In the genomic region with DNA sequence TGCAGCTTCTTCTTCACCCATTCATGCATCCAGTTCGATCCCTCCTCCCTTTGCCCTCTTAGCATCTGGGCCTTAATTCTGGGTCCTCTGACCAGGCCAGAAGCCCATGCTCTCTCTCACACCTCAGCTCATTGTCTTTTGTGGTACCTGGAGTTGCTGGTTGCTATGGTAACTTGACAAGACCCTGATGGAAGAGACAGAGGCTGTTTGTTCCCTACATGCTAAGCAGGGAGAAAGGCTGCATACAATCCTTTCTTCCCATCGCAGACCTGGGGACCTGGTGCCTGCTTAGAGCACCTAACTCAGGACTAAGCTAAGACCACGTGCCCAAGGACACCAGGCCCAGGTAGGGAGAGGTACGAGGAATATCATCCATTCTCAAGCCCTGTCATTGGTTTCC, we compare ENCODE assay signal across 20 mouse cellular contexts.
DNase-seq lines count a peak whose midpoint lies in the region; ATAC-seq and TF ChIP-seq lines count a peak whose summit lies in the region.
"Had no signal": no experiment of that assay in that cellular context is flagged by ENCODE, and none has a peak within 500 bp of the region (broad histone marks: within the 10 kb centered on the region; RNA-seq: fewer than 3 reads in every experiment).

No protein-coding gene starts in this region.

- no peaks in the 10 kb centered on the region for H3K4me1 ChIP-seq in hindbrain, embryonic 16.5 days (ENCODE audit: control insufficient read depth, insufficient read depth, low read depth, low read length)
- H3K4me1 ChIP-seq in hindbrain, embryonic 11.5 days (replicated peaks; ENCODE audit: control insufficient read depth, insufficient read depth, low read length) = no peaks in the 10 kb centered on the region
- no peaks in the 10 kb centered on the region for H3K4me1 ChIP-seq in neural tube, embryonic 11.5 days (ENCODE audit: control insufficient read depth, insufficient read depth, low read length)
- H3K4me1 ChIP-seq in midbrain, postnatal 0 days (ENCODE audit: insufficient read depth, low read length) = no peaks in the 10 kb centered on the region
- H3K4me1 ChIP-seq: embryonic facial prominence, embryonic 13.5 days; heart, embryonic 12.5 days; hindbrain, embryonic 10.5 days had no signal

- no peak overlapping the region for H3K4me2 ChIP-seq in hindbrain, embryonic 16.5 days (ENCODE audit: low read length)
- no peak overlapping the region for H3K4me2 ChIP-seq in hindbrain, embryonic 11.5 days (replicated peaks; ENCODE audit: low read depth, low read length)
- H3K4me2 ChIP-seq in neural tube, embryonic 11.5 days (ENCODE audit: low read depth) = no peak overlapping the region
- no peak overlapping the region for H3K4me2 ChIP-seq in midbrain, postnatal 0 days (ENCODE audit: low read depth, low read length, poor library complexity, severe bottlenecking)
- H3K4me2 ChIP-seq: embryonic facial prominence, embryonic 13.5 days; forebrain, embryonic 13.5 days; heart, embryonic 12.5 days had no signal

- H3K36me3 ChIP-seq in hindbrain, embryonic 16.5 days (ENCODE audit: control insufficient read depth, insufficient read depth, low read length) = no peaks in the 10 kb centered on the region; the same call in 1 of the 2 replicates
- H3K36me3 ChIP-seq in hindbrain, embryonic 11.5 days (ENCODE audit: control insufficient read depth, insufficient read depth, low read length) = no peaks in the 10 kb centered on the region
- H3K36me3 ChIP-seq in neural tube, embryonic 11.5 days (ENCODE audit: control insufficient read depth, insufficient read depth, low read length) = no peaks in the 10 kb centered on the region
- 0 out of 2 replicates have a peak, but pooled peaks cover 3% of the 10 kb centered on the region for H3K36me3 ChIP-seq in midbrain, postnatal 0 days (ENCODE audit: insufficient read depth, low read length)
- H3K36me3 ChIP-seq: embryonic facial prominence, embryonic 13.5 days had no signal

- peak; percentile 73 for DNase-seq in heart, adult 11 months
- no peak for DNase-seq in heart, adult 9 months (ENCODE audit: low spot score in 2 of 2)
- no peak for DNase-seq in hindbrain, embryonic 11.5 days (ENCODE audit: low spot score)
- DNase-seq in neural tube, embryonic 11.5 days (ENCODE audit: low spot score) = peak; percentile 4
- DNase-seq in neural tube, embryonic 10.5 days (ENCODE audit: extremely low spot score, low spot score) = no peak
- DNase-seq in midbrain, postnatal 0 days (ENCODE audit: low spot score) = no peak
- DNase-seq in lung, postnatal 14 days = no peak
- DNase-seq: adrenal gland, postnatal 14 days; cerebellum, adult 18-20 months; cerebellum, adult 9-11 months; cerebellum, postnatal 36 days; gastrocnemius, postnatal 14 days had no signal

- H3K4me3 ChIP-seq in hindbrain, embryonic 16.5 days (ENCODE audit: low read length) = no peak overlapping the region
- H3K4me3 ChIP-seq in hindbrain, embryonic 11.5 days (ENCODE audit: low read depth, low read length) = no peak overlapping the region
- H3K4me3 ChIP-seq in neural tube, embryonic 11.5 days (ENCODE audit: low read depth, low read length) = no peak overlapping the region
- H3K4me3 ChIP-seq in midbrain, postnatal 0 days (ENCODE audit: low read depth, low read length) = no peak overlapping the region
- H3K4me3 ChIP-seq: embryonic facial prominence, embryonic 13.5 days; forebrain, embryonic 13.5 days; heart, embryonic 12.5 days; hindbrain, embryonic 10.5 days had no signal

- no peak overlapping the region for H3K27ac ChIP-seq in hindbrain, embryonic 16.5 days (ENCODE audit: low read depth, low read length)
- H3K27ac ChIP-seq in hindbrain, embryonic 11.5 days (ENCODE audit: low read depth, low read length) = no peak overlapping the region
- no peak overlapping the region for H3K27ac ChIP-seq in neural tube, embryonic 11.5 days (ENCODE audit: low read depth, low read length)
- H3K27ac ChIP-seq in midbrain, postnatal 0 days (ENCODE audit: low read depth, low read length) = 0 out of 2 replicates have a peak overlapping the region, but pooled peaks have one; percentile 44
- H3K27ac ChIP-seq: embryonic facial prominence, embryonic 13.5 days; forebrain, embryonic 13.5 days; hindbrain, embryonic 10.5 days had no signal

- 76% methylated on average over 4 of the region's 4 CpGs for WGBS in hindbrain, embryonic 16.5 days
- 73% methylated on average over 4 of the region's 4 CpGs for WGBS in hindbrain, embryonic 11.5 days
- 78% methylated on average over 4 of the region's 4 CpGs for WGBS in neural tube, embryonic 11.5 days
- WGBS in midbrain, postnatal 0 days = 61% methylated on average over 4 of the region's 4 CpGs

- no peak for TF ChIP-seq CTCF in midbrain, postnatal 0 days (IDR thresholded peaks at IDR 0.05)

- no peaks in the 10 kb centered on the region for H3K9me3 ChIP-seq in hindbrain, embryonic 16.5 days (ENCODE audit: control insufficient read depth, low read length)
- no peaks in the 10 kb centered on the region for H3K9me3 ChIP-seq in hindbrain, embryonic 11.5 days (ENCODE audit: control insufficient read depth, low read length)
- H3K9me3 ChIP-seq in neural tube, embryonic 11.5 days (ENCODE audit: control insufficient read depth, low read length) = no peaks in the 10 kb centered on the region
- no peaks in the 10 kb centered on the region for H3K9me3 ChIP-seq in midbrain, postnatal 0 days (ENCODE audit: low read length)
- H3K9me3 ChIP-seq: embryonic facial prominence, embryonic 13.5 days; forebrain, embryonic 13.5 days; heart, embryonic 12.5 days; hindbrain, embryonic 10.5 days had no signal

- 0 out of 2 replicates have a peak, but pooled peaks have one; percentile 43 for ATAC-seq in hindbrain, embryonic 16.5 days
- no peak for ATAC-seq in hindbrain, embryonic 11.5 days (ENCODE audit: low FRiP score)
- no peak for ATAC-seq in neural tube, embryonic 11.5 days (ENCODE audit: insufficient read depth, low FRiP score, low TSS enrichment)
- no peak for ATAC-seq in midbrain, postnatal 0 days (ENCODE audit: low FRiP score)
- ATAC-seq: activated CD4-positive, CD25-positive, alpha-beta regulatory T cell, adult 4 months; forebrain, embryonic 13.5 days; inflammation-experienced regulatory T-cells, adult 6 months; intestine, postnatal 0 days had no signal

- H3K9ac ChIP-seq in hindbrain, embryonic 16.5 days (ENCODE audit: low read depth, low read length) = no peak overlapping the region
- H3K9ac ChIP-seq in hindbrain, embryonic 11.5 days (ENCODE audit: low read depth, low read length) = no peak overlapping the region
- no peak overlapping the region for H3K9ac ChIP-seq in neural tube, embryonic 11.5 days (ENCODE audit: low read length)
- H3K9ac ChIP-seq in midbrain, postnatal 0 days (replicated peaks; ENCODE audit: low read length, poor library complexity, severe bottlenecking) = no peak overlapping the region
- H3K9ac ChIP-seq: embryonic facial prominence, embryonic 13.5 days; forebrain, embryonic 13.5 days; heart, embryonic 12.5 days had no signal

- H3K27me3 ChIP-seq in hindbrain, embryonic 16.5 days (replicated peaks; ENCODE audit: control insufficient read depth, insufficient read depth, low read length) = no peaks in the 10 kb centered on the region
- H3K27me3 ChIP-seq in hindbrain, embryonic 11.5 days (ENCODE audit: control insufficient read depth, insufficient read depth, low read length) = no peaks in the 10 kb centered on the region
- no peaks in the 10 kb centered on the region for H3K27me3 ChIP-seq in neural tube, embryonic 11.5 days (ENCODE audit: control insufficient read depth, insufficient read depth, low read length)
- no peaks in the 10 kb centered on the region for H3K27me3 ChIP-seq in midbrain, postnatal 0 days (ENCODE audit: insufficient read depth, low read length)
- H3K27me3 ChIP-seq: embryonic facial prominence, embryonic 13.5 days; forebrain, embryonic 13.5 days; heart, embryonic 12.5 days had no signal

Comparison
In these comparisons a context has a peak if more than half of its experiments do, and no peak if none do; other contexts are left out.
1. DNase-seq: peak in heart, adult 11 months (single experiment) and neural tube, embryonic 11.5 days (single experiment); none in heart, adult 9 months (0 of 2), hindbrain, embryonic 11.5 days (single experiment), neural tube, embryonic 10.5 days (single experiment), midbrain, postnatal 0 days (single experiment) and lung, postnatal 14 days (single experiment).